Mouse (Mus musculus): ENCODE measurements around the gene Mrgpra6. TPM values are rescaled to one million over a fixed set of nuclear protein-coding genes. Genes with fewer than 3 reads are reported as not detected.

Mrgpra6 gene
- polyA plus RNA-seq, 1 experiment from 2014 or later: not detected

GRCm38 (mm10) chr7:47146034-47146812 is 58.5 kb downstream of the Mrgpra6 start:
- Histone ChIP-seq H3K36me3 (ENCODE audit: control insufficient read depth, insufficient read depth) (no peaks in the 10 kb centered on the region), H3K27ac (ENCODE audit: low read depth, low read length) (no peak overlapping the region), H3K27me3 (replicated peaks; ENCODE audit: control insufficient read depth, insufficient read depth, low read length) (no peaks in the 10 kb centered on the region), H3K4me1 (replicated peaks; ENCODE audit: control insufficient read depth, insufficient read depth, low read length) (no peaks in the 10 kb centered on the region), H3K9ac (ENCODE audit: low read depth, low read length) (no peak overlapping the region), H3K4me3 (ENCODE audit: low read depth, low read length) (no peak overlapping the region), H3K4me2 (replicated peaks; ENCODE audit: low read depth) (no peak overlapping the region), H3K9me3 (ENCODE audit: control insufficient read depth) (no peaks in the 10 kb centered on the region)
- peak; percentile 65 for TF ChIP-seq CTCF (IDR thresholded peaks at IDR 0.05; ENCODE audit: low read depth)
- no peak for ATAC-seq
- WGBS: 49% methylated on average over 12 of the region's 12 CpGs

GRCm38 (mm10) chr7:47144299-47144698 is 60.4 kb downstream of the Mrgpra6 start:
- no peak overlapping the region for H3K4me3 ChIP-seq (ENCODE audit: low read depth, low read length)
- no peaks in the 10 kb centered on the region for H3K9me3 ChIP-seq (ENCODE audit: control insufficient read depth)
- ATAC-seq: no peak
- WGBS: 15% methylated on average over 6 of the region's 6 CpGs
- no peaks in the 10 kb centered on the region for H3K27me3 ChIP-seq (replicated peaks; ENCODE audit: control insufficient read depth, insufficient read depth, low read length)
- no peak for TF ChIP-seq CTCF (IDR thresholded peaks at IDR 0.05; ENCODE audit: low read depth)
- H3K36me3 ChIP-seq (ENCODE audit: control insufficient read depth, insufficient read depth): no peaks in the 10 kb centered on the region
- H3K9ac ChIP-seq (ENCODE audit: low read depth, low read length): no peak overlapping the region
- H3K27ac ChIP-seq (ENCODE audit: low read depth, low read length): no peak overlapping the region
- no peak overlapping the region for H3K4me2 ChIP-seq (replicated peaks; ENCODE audit: low read depth)
- H3K4me1 ChIP-seq (replicated peaks; ENCODE audit: control insufficient read depth, insufficient read depth, low read length): no peaks in the 10 kb centered on the region

GRCm38 (mm10) chr7:47139823-47140325 is 64.8 kb downstream of the Mrgpra6 start:
- Histone ChIP-seq H3K27me3 (replicated peaks; ENCODE audit: control insufficient read depth, insufficient read depth, low read length) (no peaks in the 10 kb centered on the region), H3K4me3 (ENCODE audit: low read depth, low read length) (no peak overlapping the region), H3K4me1 (replicated peaks; ENCODE audit: control insufficient read depth, insufficient read depth, low read length) (no peaks in the 10 kb centered on the region), H3K9ac (ENCODE audit: low read depth, low read length) (no peak overlapping the region), H3K36me3 (ENCODE audit: control insufficient read depth, insufficient read depth) (no peaks in the 10 kb centered on the region), H3K27ac (ENCODE audit: low read depth, low read length) (no peak overlapping the region), H3K4me2 (replicated peaks; ENCODE audit: low read depth) (no peak overlapping the region), H3K9me3 (ENCODE audit: control insufficient read depth) (no peaks in the 10 kb centered on the region)
- 66% methylated on average over 8 of the region's 8 CpGs for WGBS
- ATAC-seq: no peak
- no peak for TF ChIP-seq CTCF (IDR thresholded peaks at IDR 0.05; ENCODE audit: low read depth)

Other genes with a start within 250 kb of the Mrgpra6 start
- 4.2 and 4.9 TPM in 2 replicates for gene Uevld, start 246.4 kb downstream of the Mrgpra6 start, polyA plus RNA-seq (2015; fragmentation: Nextera tagmentation; extraction: Ambion mirVana)
- gene Gm9999, start 221.3 kb downstream of the Mrgpra6 start, polyA plus RNA-seq (2015; fragmentation: Nextera tagmentation; extraction: Ambion mirVana): not detected in 2 replicates
- 8.0 and 10.3 TPM in 2 replicates for gene Spty2d1, start 196.5 kb downstream of the Mrgpra6 start, polyA plus RNA-seq (2015; fragmentation: Nextera tagmentation; extraction: Ambion mirVana)
- gene Tmem86a, start 154.3 kb downstream of the Mrgpra6 start, polyA plus RNA-seq (2015; fragmentation: Nextera tagmentation; extraction: Ambion mirVana): 43.8 and 48.0 TPM in 2 replicates
- gene Ptpn5, start 71.2 kb downstream of the Mrgpra6 start, polyA plus RNA-seq (2015; fragmentation: Nextera tagmentation; extraction: Ambion mirVana): 0.48 and 0.69 TPM in 2 replicates
- gene Mrgpra9, start 47.9 kb upstream of the Mrgpra6 start, polyA plus RNA-seq (2015; fragmentation: Nextera tagmentation; extraction: Ambion mirVana): not detected in 2 replicates
- gene Mrgpra1, start 149.3 kb upstream of the Mrgpra6 start, polyA plus RNA-seq (2015; fragmentation: Nextera tagmentation; extraction: Ambion mirVana): not detected in 2 replicates
- not detected in 2 replicates for gene Mrgpra2a, start 247.2 kb upstream of the Mrgpra6 start, polyA plus RNA-seq (2015; fragmentation: Nextera tagmentation; extraction: Ambion mirVana)

All from intestine, postnatal 0 days (tissue).